24 mouse cellular contexts compared by ENCODE assay signal in the genomic region with DNA sequence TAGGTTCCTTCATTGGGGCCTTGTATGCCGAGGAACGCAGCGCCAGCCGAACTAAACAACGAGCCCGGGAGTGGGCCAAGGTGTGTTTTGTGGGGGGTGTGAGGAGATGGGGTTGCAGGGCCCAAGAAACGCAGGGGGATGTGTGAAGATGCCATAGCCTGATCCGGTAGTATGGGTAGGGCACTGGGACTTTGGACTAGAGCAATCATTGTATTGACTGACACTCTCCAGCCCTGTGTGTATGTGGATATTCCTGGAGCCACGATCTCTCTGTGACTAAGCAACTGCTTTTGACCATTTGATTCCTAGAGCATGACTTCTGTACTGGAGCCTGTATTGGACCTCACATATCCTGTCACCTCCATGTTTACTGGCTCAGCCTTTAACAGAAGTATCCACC. TPM values are rescaled to one million over a fixed set of nuclear protein-coding genes. Genes with fewer than 3 reads are reported as not detected.
DNase-seq lines count a peak whose midpoint lies in the region; ATAC-seq and TF ChIP-seq lines count a peak whose summit lies in the region.
"Had no signal": no experiment of that assay in that cellular context is flagged by ENCODE, and none has a peak within 500 bp of the region (broad histone marks: within the 10 kb centered on the region; RNA-seq: fewer than 3 reads in every experiment).

No protein-coding gene starts in this region.

- no peak overlapping the region for H3K4me2 ChIP-seq in liver, postnatal 0 days (ENCODE audit: low read depth, low read length)
- H3K4me2 ChIP-seq in liver, embryonic 11.5 days = no peak overlapping the region
- H3K4me2 ChIP-seq in intestine, embryonic 15.5 days (replicated peaks) = no peak overlapping the region
- H3K4me2 ChIP-seq in intestine, postnatal 0 days (replicated peaks; ENCODE audit: low read depth) = no peak overlapping the region
- no peak overlapping the region for H3K4me2 ChIP-seq in forebrain, postnatal 0 days (ENCODE audit: low read depth)
- H3K4me2 ChIP-seq: embryonic facial prominence, embryonic 12.5 days; forebrain, embryonic 13.5 days; forebrain, embryonic 15.5 days had no signal

- no peak for TF ChIP-seq EP300 in liver, postnatal 0 days (IDR thresholded peaks at IDR 0.05; ENCODE audit: low read depth)

- DNase-seq in liver, postnatal 0 days = no peak
- DNase-seq in liver, embryonic 11.5 days (ENCODE audit: low spot score) = no peak
- DNase-seq in heart, adult 11 months = no peak
- DNase-seq in forebrain, postnatal 0 days = no peak
- DNase-seq: adrenal gland, adult 2 months; adrenal gland, postnatal 10 days; adrenal gland, postnatal 25 days; B cell, adult 2 months; cerebellum, adult 11 months; cerebellum, adult 18-20 months; cerebellum, adult 8-10 months; cerebellum, adult 9-11 months; cerebellum, postnatal 14 days; cerebellum, postnatal 36 days; embryo, embryonic 11 days had no signal

- peaks cover 44% of the 10 kb centered on the region for H3K36me3 ChIP-seq in liver, postnatal 0 days (replicated peaks; ENCODE audit: insufficient read depth, low read length)
- H3K36me3 ChIP-seq in liver, embryonic 11.5 days (ENCODE audit: control insufficient read depth, insufficient read depth, low read length) = peaks cover 15% of the 10 kb centered on the region; the same call in 1 of the 2 replicates
- H3K36me3 ChIP-seq in E14TG2a.4 (ENCODE audit: insufficient read depth, low read length) = peaks cover 81% of the 10 kb centered on the region
- peaks cover 29% of the 10 kb centered on the region for H3K36me3 ChIP-seq in intestine, embryonic 15.5 days
- H3K36me3 ChIP-seq in intestine, postnatal 0 days (ENCODE audit: control insufficient read depth, insufficient read depth) = peaks cover 84% of the 10 kb centered on the region
- peaks cover 72% of the 10 kb centered on the region for H3K36me3 ChIP-seq in forebrain, postnatal 0 days (ENCODE audit: insufficient read depth)

- no peak for TF ChIP-seq CTCF in liver, postnatal 0 days (IDR thresholded peaks at IDR 0.05; ENCODE audit: low read depth)
- no peak for TF ChIP-seq CTCF in E14TG2a.4 (conservative IDR thresholded peaks at IDR 0.05; ENCODE audit: low read length)
- TF ChIP-seq CTCF in intestine, postnatal 0 days (IDR thresholded peaks at IDR 0.05; ENCODE audit: low read depth) = no peak
- TF ChIP-seq CTCF in forebrain, postnatal 0 days (IDR thresholded peaks at IDR 0.05; ENCODE audit: low read depth) = no peak

- no peak overlapping the region for H3K9ac ChIP-seq in liver, postnatal 0 days (replicated peaks)
- H3K9ac ChIP-seq in liver, embryonic 11.5 days (ENCODE audit: low read depth, low read length) = no peak overlapping the region
- H3K9ac ChIP-seq in intestine, embryonic 15.5 days = no peak overlapping the region
- H3K9ac ChIP-seq in intestine, postnatal 0 days (ENCODE audit: low read depth, low read length) = no peak overlapping the region
- no peak overlapping the region for H3K9ac ChIP-seq in forebrain, postnatal 0 days
- H3K9ac ChIP-seq: embryonic facial prominence, embryonic 12.5 days; forebrain, embryonic 13.5 days; forebrain, embryonic 15.5 days had no signal

- H3K4me3 ChIP-seq in liver, postnatal 0 days (ENCODE audit: low read depth, low read length) = no peak overlapping the region
- no peak overlapping the region for H3K4me3 ChIP-seq in liver, embryonic 11.5 days (ENCODE audit: low read depth, low read length)
- H3K4me3 ChIP-seq in E14TG2a.4 (replicated peaks; ENCODE audit: low read length) = peak overlapping the region; percentile 61
- H3K4me3 ChIP-seq in intestine, embryonic 15.5 days (replicated peaks) = no peak overlapping the region
- H3K4me3 ChIP-seq in intestine, postnatal 0 days (ENCODE audit: low read depth, low read length) = no peak overlapping the region
- H3K4me3 ChIP-seq in forebrain, postnatal 0 days (ENCODE audit: low read depth, low read length) = no peak overlapping the region
- H3K4me3 ChIP-seq: embryonic facial prominence, embryonic 10.5 days; embryonic facial prominence, embryonic 12.5 days; forebrain, embryonic 13.5 days; forebrain, embryonic 15.5 days had no signal

- no peaks in the 10 kb centered on the region for H3K27me3 ChIP-seq in liver, postnatal 0 days (ENCODE audit: insufficient read depth, low read length)
- no peaks in the 10 kb centered on the region for H3K27me3 ChIP-seq in liver, embryonic 11.5 days (replicated peaks; ENCODE audit: control insufficient read depth, insufficient read depth, low read length)
- no peaks in the 10 kb centered on the region for H3K27me3 ChIP-seq in E14TG2a.4 (ENCODE audit: insufficient read depth, low read length)
- no peaks in the 10 kb centered on the region for H3K27me3 ChIP-seq in intestine, embryonic 15.5 days (replicated peaks)
- no peaks in the 10 kb centered on the region for H3K27me3 ChIP-seq in intestine, postnatal 0 days (replicated peaks; ENCODE audit: control insufficient read depth, insufficient read depth, low read length)
- H3K27me3 ChIP-seq in forebrain, postnatal 0 days (ENCODE audit: insufficient read depth, low read length) = no peaks in the 10 kb centered on the region
- H3K27me3 ChIP-seq: CH12.LX; embryonic facial prominence, embryonic 12.5 days; forebrain, embryonic 13.5 days; forebrain, embryonic 15.5 days had no signal

- WGBS in liver, postnatal 0 days (ENCODE audit: insufficient replicate concordance) = 89% methylated on average over 9 of the region's 9 CpGs
- 93% methylated on average over 9 of the region's 9 CpGs for WGBS in liver, embryonic 11.5 days
- 93% methylated on average over 9 of the region's 9 CpGs for WGBS in intestine, embryonic 15.5 days
- WGBS in intestine, postnatal 0 days = 77% methylated on average over 9 of the region's 9 CpGs
- WGBS in forebrain, postnatal 0 days = 95% methylated on average over 9 of the region's 9 CpGs

- peaks cover 9% of the 10 kb centered on the region for H3K4me1 ChIP-seq in liver, postnatal 0 days (ENCODE audit: insufficient read depth)
- H3K4me1 ChIP-seq in liver, embryonic 11.5 days (replicated peaks; ENCODE audit: control insufficient read depth, insufficient read depth, low read length) = peaks cover 4% of the 10 kb centered on the region; the same call in 1 of the 2 replicates
- H3K4me1 ChIP-seq in E14TG2a.4 (replicated peaks; ENCODE audit: low read depth, low read length) = peaks cover 53% of the 10 kb centered on the region
- H3K4me1 ChIP-seq in intestine, embryonic 15.5 days (replicated peaks) = no peaks in the 10 kb centered on the region
- H3K4me1 ChIP-seq in intestine, postnatal 0 days (replicated peaks; ENCODE audit: control insufficient read depth, insufficient read depth, low read length) = no peaks in the 10 kb centered on the region
- no peaks in the 10 kb centered on the region for H3K4me1 ChIP-seq in forebrain, postnatal 0 days (ENCODE audit: insufficient read depth)
- H3K4me1 ChIP-seq: embryonic facial prominence, embryonic 10.5 days; embryonic facial prominence, embryonic 12.5 days; forebrain, embryonic 13.5 days; forebrain, embryonic 15.5 days had no signal

- no peaks in the 10 kb centered on the region for H3K9me3 ChIP-seq in liver, postnatal 0 days (ENCODE audit: low read length)
- H3K9me3 ChIP-seq in liver, embryonic 11.5 days (ENCODE audit: control insufficient read depth, low read length) = no peaks in the 10 kb centered on the region
- H3K9me3 ChIP-seq in E14TG2a.4 (ENCODE audit: low read length) = no peaks in the 10 kb centered on the region
- H3K9me3 ChIP-seq in intestine, embryonic 15.5 days = no peaks in the 10 kb centered on the region
- no peaks in the 10 kb centered on the region for H3K9me3 ChIP-seq in intestine, postnatal 0 days (ENCODE audit: control insufficient read depth)
- no peaks in the 10 kb centered on the region for H3K9me3 ChIP-seq in forebrain, postnatal 0 days (ENCODE audit: low read length)
- H3K9me3 ChIP-seq: embryonic facial prominence, embryonic 10.5 days; embryonic facial prominence, embryonic 12.5 days; forebrain, embryonic 13.5 days; forebrain, embryonic 15.5 days had no signal

- no peak overlapping the region for H3K27ac ChIP-seq in liver, postnatal 0 days (ENCODE audit: low read depth)
- H3K27ac ChIP-seq in liver, embryonic 11.5 days (ENCODE audit: low read depth, low read length) = no peak overlapping the region
- H3K27ac ChIP-seq in intestine, embryonic 15.5 days = no peak overlapping the region
- H3K27ac ChIP-seq in intestine, postnatal 0 days (ENCODE audit: low read depth, low read length) = no peak overlapping the region; the same call in 1 of the 2 replicates
- H3K27ac ChIP-seq in forebrain, postnatal 0 days (ENCODE audit: low read depth, low read length) = no peak overlapping the region
- H3K27ac ChIP-seq: embryonic facial prominence, embryonic 10.5 days; embryonic facial prominence, embryonic 12.5 days; forebrain, embryonic 13.5 days; forebrain, embryonic 15.5 days had no signal

- 0 out of 2 replicates have a peak, but pooled peaks have one; percentile 23 for ATAC-seq in liver, postnatal 0 days
- no peak for ATAC-seq in liver, embryonic 11.5 days (replicated peaks; ENCODE audit: low FRiP score)
- ATAC-seq in intestine, embryonic 15.5 days = peak; percentile 52
- peak; percentile 60; the same call in 1 of the 2 replicates for ATAC-seq in intestine, postnatal 0 days
- ATAC-seq in forebrain, postnatal 0 days = no peak
- ATAC-seq: CD4-positive, CD25-positive, alpha-beta regulatory T cell, adult 4 months; forebrain, embryonic 13.5 days; forebrain, embryonic 15.5 days had no signal

RNA-seq across cellular contexts. Expression of a gene that starts 21.8 kb away (rescaled TPM):
- 6.4 TPM in 2 replicates for polyA plus RNA-seq in liver, postnatal 0 days (2015; fragmentation: Nextera tagmentation; extraction: Ambion mirVana)
- polyA plus RNA-seq in liver, embryonic 11.5 days (2014; fragmentation: Nextera tagmentation; extraction: Ambion mirVana) = 17.8 and 22.9 TPM in 2 replicates
- 34.4 and 36.7 TPM in 2 replicates for polyA plus RNA-seq in intestine, embryonic 15.5 days (2015; fragmentation: Nextera tagmentation; extraction: Ambion mirVana)
- 36.1 and 43.9 TPM in 2 replicates for polyA plus RNA-seq in intestine, postnatal 0 days (2015; fragmentation: Nextera tagmentation; extraction: Ambion mirVana)
- 42.6 and 56.4 TPM in 2 replicates for total RNA-seq in forebrain, postnatal 0 days (2014; rRNA removed)
- polyA plus RNA-seq in forebrain, postnatal 0 days (2015; fragmentation: Nextera tagmentation; extraction: Ambion mirVana) = 22.2 and 26.3 TPM in 2 replicates

RNA-seq across cellular contexts. Expression of a gene that starts 30.9 kb away (rescaled TPM):
- polyA plus RNA-seq in liver, postnatal 0 days (2015; fragmentation: Nextera tagmentation; extraction: Ambion mirVana) = 0.89 and 1.0 TPM in 2 replicates
- 3.0 and 4.9 TPM in 2 replicates for polyA plus RNA-seq in liver, embryonic 11.5 days (2014; fragmentation: Nextera tagmentation; extraction: Ambion mirVana)
- polyA plus RNA-seq in intestine, embryonic 15.5 days (2015; fragmentation: Nextera tagmentation; extraction: Ambion mirVana) = 5.0 and 5.1 TPM in 2 replicates
- 0.63 and 0.76 TPM in 2 replicates for polyA plus RNA-seq in intestine, postnatal 0 days (2015; fragmentation: Nextera tagmentation; extraction: Ambion mirVana)
- total RNA-seq in forebrain, postnatal 0 days (2014; rRNA removed) = not detected in 2 replicates
- 0.22 and 0.29 TPM in 2 replicates for polyA plus RNA-seq in forebrain, postnatal 0 days (2015; fragmentation: Nextera tagmentation; extraction: Ambion mirVana)
- total RNA-seq: adrenal gland, adult 2 months; adrenal gland, postnatal 25 days had no signal
- polyA plus RNA-seq: adrenal gland, adult 2 months had no signal

RNA-seq across cellular contexts. Expression of a gene that starts 36.7 kb away (rescaled TPM):
- polyA plus RNA-seq in liver, postnatal 0 days (2015; fragmentation: Nextera tagmentation; extraction: Ambion mirVana) = 19.9 and 20.6 TPM in 2 replicates
- 36.2 and 39.8 TPM in 2 replicates for polyA plus RNA-seq in liver, embryonic 11.5 days (2014; fragmentation: Nextera tagmentation; extraction: Ambion mirVana)
- polyA plus RNA-seq in intestine, embryonic 15.5 days (2015; fragmentation: Nextera tagmentation; extraction: Ambion mirVana) = 52.4 and 60.9 TPM in 2 replicates
- 105 and 123 TPM in 2 replicates for polyA plus RNA-seq in intestine, postnatal 0 days (2015; fragmentation: Nextera tagmentation; extraction: Ambion mirVana)
- total RNA-seq in forebrain, postnatal 0 days (2014; rRNA removed) = 63.5 and 77.6 TPM in 2 replicates
- 69.8 and 80.5 TPM in 2 replicates for polyA plus RNA-seq in forebrain, postnatal 0 days (2015; fragmentation: Nextera tagmentation; extraction: Ambion mirVana)

RNA-seq across cellular contexts. Expression of a gene that starts 44.0 kb away (rescaled TPM):
- polyA plus RNA-seq in liver, postnatal 0 days (2015; fragmentation: Nextera tagmentation; extraction: Ambion mirVana) = 4.9 and 6.3 TPM in 2 replicates
- 8.7 and 8.9 TPM in 2 replicates for polyA plus RNA-seq in liver, embryonic 11.5 days (2014; fragmentation: Nextera tagmentation; extraction: Ambion mirVana)
- 31.3 and 32.6 TPM in 2 replicates for polyA plus RNA-seq in intestine, embryonic 15.5 days (2015; fragmentation: Nextera tagmentation; extraction: Ambion mirVana)
- 16.5 and 18.1 TPM in 2 replicates for polyA plus RNA-seq in intestine, postnatal 0 days (2015; fragmentation: Nextera tagmentation; extraction: Ambion mirVana)
- 64.6 and 85.3 TPM in 2 replicates for total RNA-seq in forebrain, postnatal 0 days (2014; rRNA removed)
- 64.7 and 67.9 TPM in 2 replicates for polyA plus RNA-seq in forebrain, postnatal 0 days (2015; fragmentation: Nextera tagmentation; extraction: Ambion mirVana)

RNA-seq across cellular contexts. Expression of a gene that starts 50.2 kb away (rescaled TPM):
- 2.4 and 2.6 TPM in 2 replicates for polyA plus RNA-seq in liver, postnatal 0 days (2015; fragmentation: Nextera tagmentation; extraction: Ambion mirVana)
- 3.5 and 3.9 TPM in 2 replicates for polyA plus RNA-seq in liver, embryonic 11.5 days (2014; fragmentation: Nextera tagmentation; extraction: Ambion mirVana)
- polyA plus RNA-seq in intestine, embryonic 15.5 days (2015; fragmentation: Nextera tagmentation; extraction: Ambion mirVana) = 21.0 and 24.4 TPM in 2 replicates
- polyA plus RNA-seq in intestine, postnatal 0 days (2015; fragmentation: Nextera tagmentation; extraction: Ambion mirVana) = 20.9 and 22.9 TPM in 2 replicates
- 97.8 and 103 TPM in 2 replicates for total RNA-seq in forebrain, postnatal 0 days (2014; rRNA removed)
- polyA plus RNA-seq in forebrain, postnatal 0 days (2015; fragmentation: Nextera tagmentation; extraction: Ambion mirVana) = 36.6 and 42.4 TPM in 2 replicates
- polyA plus RNA-seq: CD4-positive, CD25-positive, alpha-beta regulatory T cell, adult 4 months had no signal

Comparison
In these comparisons a context has a peak if more than half of its experiments do, and no peak if none do; other contexts are left out.
1. ATAC-seq: peak in liver, postnatal 0 days (single experiment), intestine, embryonic 15.5 days (single experiment) and intestine, postnatal 0 days (single experiment); none in liver, embryonic 11.5 days (single experiment) and forebrain, postnatal 0 days (single experiment).